Mouse (Mus musculus) CH12.LX (cell line): ENCODE data around the gene Lrrc26.

Experiments used
- BHLHE40 ChIP-seq: IDR thresholded peaks from 2 replicates; pipeline ENCODE4 v1.6.1; 2011; ENCODE audit warnings: mild to moderate bottlenecking, low read depth, low read length, improper control_type of control experiment
- CTCF ChIP-seq, 2 experiments: IDR thresholded peaks in 1 of 2; conservative IDR thresholded peaks in 1 of 2; 2 replicates each; pipeline ENCODE4 v1.5.1; 2011 to 2012; ENCODE audit warnings: low read depth in 2 of 2, low read length in 2 of 2, improper control_type of control experiment in 1 of 2, inconsistent platforms in 1 of 2, mild to moderate bottlenecking in 1 of 2, moderate library complexity in 1 of 2
- POLR2A ChIP-seq: IDR thresholded peaks from 2 replicates; pipeline ENCODE4 v1.6.1; 2011; ENCODE audit warnings: low read depth, mild to moderate bottlenecking, improper control_type of control experiment, low read length
- TCF12 ChIP-seq: IDR thresholded peaks from 2 replicates; pipeline ENCODE4 v1.6.1; 2014; ENCODE audit warnings: low read depth, mild to moderate bottlenecking, inconsistent platforms, low read length, improper control_type of control experiment
- USF2 ChIP-seq: conservative IDR thresholded peaks from 2 replicates; pipeline ENCODE4 v1.6.1; 2011; ENCODE audit warnings: low read depth, low read length, improper control_type of control experiment

GRCm38 (mm10) chr2:25240723-25241437 lies 48.8 kb upstream of the Lrrc26 start:
- no peak for TF ChIP-seq CTCF (conservative IDR thresholded peaks at IDR 0.05 in 1 of 2, IDR thresholded peaks at IDR 0.05 in 1 of 2; ENCODE audit: low read depth in 2 of 2, low read length in 2 of 2)
- no peak for TF ChIP-seq USF2
- TF ChIP-seq TCF12, result 0 out of 2 replicates have a peak, but pooled peaks have one; percentile 41
- TF ChIP-seq BHLHE40, result no peak
- peak; percentile 73 for TF ChIP-seq POLR2A
